Mouse (Mus musculus) stomach, postnatal 0 days (tissue): ENCODE measurements around the gene Olfr548-ps1.

Experiments
- CTCF ChIP-seq: IDR thresholded peaks from 2 replicates; pipeline ENCODE4 v1.5.1; 2016; ENCODE audit warnings: antibody characterized with exemption, low read depth, mild to moderate bottlenecking, moderate library complexity
- EP300 ChIP-seq: optimal IDR thresholded peaks from 2 replicates; pipeline ENCODE3; 2016; ENCODE audit warnings: antibody characterized with exemption

- no peak for TF ChIP-seq CTCF
- TF ChIP-seq EP300 = no peak
Observed at GRCm38 (mm10) chr7:102529052-102529451, 11.6 kb upstream of the Olfr548-ps1 start.
